Mouse (Mus musculus): ENCODE measurements around the gene Clybl. TPM values are rescaled to one million over a fixed set of nuclear protein-coding genes. Genes with fewer than 3 reads are reported as not detected.

Gene Clybl
- polyA plus RNA-seq, 1 experiment from 2014 or later: 27.9 TPM

DNA sequence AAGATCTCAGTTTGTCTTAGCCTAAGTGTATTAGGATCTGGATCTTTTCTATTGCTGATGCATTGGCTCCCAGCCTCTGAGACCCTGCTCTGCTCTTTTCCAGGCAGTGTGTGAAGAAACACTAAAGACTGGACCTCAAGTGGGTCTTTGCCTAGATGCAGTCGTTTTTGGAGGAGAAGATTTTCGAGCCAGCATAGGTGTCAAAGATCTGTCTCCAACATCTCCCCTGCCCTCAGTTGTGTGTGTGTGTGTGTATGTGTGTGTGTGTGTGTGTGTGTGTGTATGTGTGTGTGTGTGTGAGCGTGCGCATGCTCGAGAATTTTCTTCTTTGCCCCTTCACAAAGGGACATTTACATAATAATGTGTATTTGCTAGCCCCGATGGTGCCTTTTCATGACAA lies 196.2 kb downstream of the Clybl start:
- Histone ChIP-seq H3K27ac (replicated peaks; ENCODE audit: low read depth, low read length) (no peak overlapping the region), H3K9ac (ENCODE audit: low read length) (no peak overlapping the region), H3K27me3 (ENCODE audit: control insufficient read depth, insufficient read depth, low read length) (no peaks in the 10 kb centered on the region), H3K4me2 (ENCODE audit: low read depth, severe bottlenecking) (no peak overlapping the region), H3K9me3 (ENCODE audit: control insufficient read depth, low read length) (no peaks in the 10 kb centered on the region), H3K4me3 (ENCODE audit: low read depth, low read length) (no peak overlapping the region), H3K36me3 (ENCODE audit: control insufficient read depth, insufficient read depth, low read length) (no peaks in the 10 kb centered on the region), H3K4me1 (ENCODE audit: control insufficient read depth, insufficient read depth, low read length) (peaks cover 5% of the 10 kb centered on the region; the same call in 1 of the 2 replicates)
- DNase-seq (ENCODE audit: low spot score) (no peak), ATAC-seq (ENCODE audit: insufficient number of reproducible peaks, low FRiP score, low TSS enrichment, low read depth) (no peak)
- 86% methylated on average over 6 of the region's 6 CpGs for WGBS

DNA sequence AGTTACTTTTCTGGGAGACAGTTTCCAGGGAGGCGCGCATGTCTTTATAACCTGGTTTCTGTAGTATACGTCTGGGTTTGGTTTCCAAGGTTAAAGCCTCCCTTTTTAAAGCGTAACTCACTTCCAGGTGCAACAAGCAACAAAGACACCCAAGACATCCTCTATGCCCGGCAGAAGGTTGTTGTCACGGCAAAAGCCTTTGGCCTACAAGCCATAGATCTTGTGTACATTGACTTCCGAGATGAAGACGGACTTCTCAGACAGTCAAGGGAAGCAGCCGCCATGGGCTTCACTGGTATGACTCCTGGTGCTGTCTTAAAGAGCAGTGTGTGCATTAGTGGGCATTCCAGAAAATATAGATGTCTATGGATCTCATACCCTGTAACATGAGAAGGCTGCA lies 197.6 kb downstream of the Clybl start:
- Histone ChIP-seq H3K9ac (ENCODE audit: low read length) (no peak overlapping the region), H3K27me3 (ENCODE audit: control insufficient read depth, insufficient read depth, low read length) (no peaks in the 10 kb centered on the region), H3K36me3 (ENCODE audit: control insufficient read depth, insufficient read depth, low read length) (no peaks in the 10 kb centered on the region), H3K9me3 (ENCODE audit: control insufficient read depth, low read length) (no peaks in the 10 kb centered on the region), H3K4me3 (ENCODE audit: low read depth, low read length) (no peak overlapping the region), H3K4me1 (ENCODE audit: control insufficient read depth, insufficient read depth, low read length) (peaks cover 5% of the 10 kb centered on the region; the same call in 1 of the 2 replicates), H3K4me2 (ENCODE audit: low read depth, severe bottlenecking) (no peak overlapping the region), H3K27ac (replicated peaks; ENCODE audit: low read depth, low read length) (no peak overlapping the region)
- DNase-seq (ENCODE audit: low spot score) (no peak), ATAC-seq (ENCODE audit: insufficient number of reproducible peaks, low FRiP score, low TSS enrichment, low read depth) (no peak)
- WGBS: 85% methylated on average over 9 of the region's 9 CpGs

DNA sequence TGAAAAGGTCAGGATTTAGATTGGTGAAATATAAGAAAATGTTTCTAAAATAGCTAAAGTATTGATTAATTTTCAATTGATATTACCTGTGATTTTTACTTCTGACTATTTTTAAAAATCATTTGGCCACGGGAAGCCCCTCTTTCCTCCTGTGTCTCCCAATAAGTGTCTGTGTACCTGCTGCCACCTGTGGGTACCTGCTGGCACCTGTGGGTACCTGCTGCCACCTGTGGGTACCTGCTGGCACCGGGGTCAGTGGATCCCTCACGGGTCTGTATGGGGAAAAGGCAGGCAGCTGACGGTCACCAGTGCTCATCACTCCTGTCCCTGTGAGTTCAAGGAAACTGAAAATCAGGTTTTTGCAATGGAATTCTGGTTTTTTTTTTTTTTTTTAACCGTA lies 198.5 kb downstream of the Clybl start:
- H3K27me3 ChIP-seq (ENCODE audit: control insufficient read depth, insufficient read depth, low read length): no peaks in the 10 kb centered on the region
- H3K27ac ChIP-seq (replicated peaks; ENCODE audit: low read depth, low read length): no peak overlapping the region
- H3K4me3 ChIP-seq (ENCODE audit: low read depth, low read length): no peak overlapping the region
- no peaks in the 10 kb centered on the region for H3K36me3 ChIP-seq (ENCODE audit: control insufficient read depth, insufficient read depth, low read length)
- DNase-seq (ENCODE audit: low spot score): no peak
- H3K9ac ChIP-seq (ENCODE audit: low read length): no peak overlapping the region
- H3K4me1 ChIP-seq (ENCODE audit: control insufficient read depth, insufficient read depth, low read length): peaks cover 5% of the 10 kb centered on the region; the same call in 1 of the 2 replicates
- WGBS: 88% methylated on average over 5 of the region's 5 CpGs
- no peak for ATAC-seq (ENCODE audit: insufficient number of reproducible peaks, low FRiP score, low TSS enrichment, low read depth)
- H3K4me2 ChIP-seq (ENCODE audit: low read depth, severe bottlenecking): no peak overlapping the region
- H3K9me3 ChIP-seq (ENCODE audit: control insufficient read depth, low read length): no peaks in the 10 kb centered on the region

DNA sequence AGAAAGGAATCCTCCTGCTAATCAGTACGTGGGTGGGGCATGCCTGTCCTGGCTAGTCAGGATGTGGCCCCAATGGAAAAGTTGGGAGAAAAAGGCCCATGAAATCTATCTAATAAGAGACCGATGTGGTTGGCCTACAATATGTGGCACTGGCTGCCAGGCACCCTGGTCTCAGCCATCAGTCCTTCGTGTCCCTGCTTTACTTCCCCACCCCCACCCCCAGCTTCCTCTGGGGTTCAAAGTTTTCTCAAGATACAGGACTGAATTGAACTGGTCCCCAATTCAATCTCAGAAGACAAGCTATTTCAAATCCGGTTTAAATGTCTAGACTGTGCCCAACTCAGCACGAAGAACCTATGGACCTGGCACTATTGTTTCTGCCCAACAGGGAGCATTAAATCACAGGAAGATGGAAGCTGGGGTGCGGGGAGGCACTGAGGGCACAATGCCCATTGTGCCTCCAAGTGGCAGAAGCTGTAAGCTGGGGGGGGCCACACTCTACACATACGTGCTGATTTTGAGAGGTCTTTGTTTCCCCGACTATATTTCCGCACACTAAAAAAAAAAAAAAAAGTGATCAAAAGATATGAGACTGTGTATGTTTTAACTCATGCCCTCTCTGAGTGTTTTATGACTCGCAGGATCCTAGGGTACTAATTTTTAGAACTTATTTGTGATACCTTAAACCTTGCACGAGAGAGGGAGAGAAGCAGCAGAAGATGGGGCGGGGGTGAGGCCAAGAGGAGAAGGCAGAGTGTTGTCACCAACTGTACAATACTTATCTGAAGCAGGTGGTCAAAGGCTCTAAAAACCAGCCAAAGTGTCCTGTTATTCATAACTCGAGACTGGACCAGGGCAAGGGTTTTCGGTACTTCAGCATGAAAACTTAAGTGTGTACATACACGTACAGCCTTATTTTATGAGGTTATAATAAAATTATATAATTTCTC lies 199.7 kb downstream of the Clybl start:
- peaks cover 5% of the 10 kb centered on the region; the same call in 1 of the 2 replicates for H3K4me1 ChIP-seq (ENCODE audit: control insufficient read depth, insufficient read depth, low read length)
- no peaks in the 10 kb centered on the region for H3K27me3 ChIP-seq (ENCODE audit: control insufficient read depth, insufficient read depth, low read length)
- no peak overlapping the region for H3K4me3 ChIP-seq (ENCODE audit: low read depth, low read length)
- no peaks in the 10 kb centered on the region for H3K9me3 ChIP-seq (ENCODE audit: control insufficient read depth, low read length)
- H3K4me2 ChIP-seq (ENCODE audit: low read depth, severe bottlenecking): no peak overlapping the region
- no peaks in the 10 kb centered on the region for H3K36me3 ChIP-seq (ENCODE audit: control insufficient read depth, insufficient read depth, low read length)
- H3K9ac ChIP-seq (ENCODE audit: low read length): no peak overlapping the region
- DNase-seq (ENCODE audit: low spot score): no peak
- no peak overlapping the region for H3K27ac ChIP-seq (replicated peaks; ENCODE audit: low read depth, low read length)
- 85% methylated on average over 15 of the region's 15 CpGs for WGBS
- ATAC-seq (ENCODE audit: insufficient number of reproducible peaks, low FRiP score, low TSS enrichment, low read depth): no peak

DNA sequence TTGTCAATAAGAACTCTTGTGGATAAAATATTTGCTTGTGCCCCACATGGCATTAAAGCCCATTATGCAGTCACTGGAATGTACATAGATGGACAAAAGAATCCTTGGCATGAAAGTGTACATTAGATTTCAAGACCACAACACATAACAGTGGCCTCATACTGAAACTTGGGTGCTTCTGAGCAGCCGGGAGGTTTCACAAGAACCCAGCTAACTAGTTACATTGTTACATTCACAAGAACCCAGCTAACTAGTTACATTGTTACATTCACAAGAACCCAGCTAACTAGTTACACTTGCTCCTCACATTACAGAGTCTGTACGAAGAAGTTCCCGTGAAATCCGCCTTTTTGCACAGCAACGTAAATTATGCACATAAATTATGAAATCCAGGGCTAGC lies 200.8 kb downstream of the Clybl start:
- H3K27me3 ChIP-seq (ENCODE audit: control insufficient read depth, insufficient read depth, low read length): no peaks in the 10 kb centered on the region
- DNase-seq (ENCODE audit: low spot score): no peak
- no peaks in the 10 kb centered on the region for H3K36me3 ChIP-seq (ENCODE audit: control insufficient read depth, insufficient read depth, low read length)
- H3K9ac ChIP-seq (ENCODE audit: low read length): no peak overlapping the region
- H3K27ac ChIP-seq (replicated peaks; ENCODE audit: low read depth, low read length): no peak overlapping the region
- no peak overlapping the region for H3K4me2 ChIP-seq (ENCODE audit: low read depth, severe bottlenecking)
- no peak for ATAC-seq (ENCODE audit: insufficient number of reproducible peaks, low FRiP score, low TSS enrichment, low read depth)
- H3K9me3 ChIP-seq (ENCODE audit: control insufficient read depth, low read length): no peaks in the 10 kb centered on the region
- 69% methylated on average over 5 of the region's 5 CpGs for WGBS
- no peaks in the 10 kb centered on the region for H3K4me1 ChIP-seq (ENCODE audit: control insufficient read depth, insufficient read depth, low read length)
- no peak overlapping the region for H3K4me3 ChIP-seq (ENCODE audit: low read depth, low read length)

DNA sequence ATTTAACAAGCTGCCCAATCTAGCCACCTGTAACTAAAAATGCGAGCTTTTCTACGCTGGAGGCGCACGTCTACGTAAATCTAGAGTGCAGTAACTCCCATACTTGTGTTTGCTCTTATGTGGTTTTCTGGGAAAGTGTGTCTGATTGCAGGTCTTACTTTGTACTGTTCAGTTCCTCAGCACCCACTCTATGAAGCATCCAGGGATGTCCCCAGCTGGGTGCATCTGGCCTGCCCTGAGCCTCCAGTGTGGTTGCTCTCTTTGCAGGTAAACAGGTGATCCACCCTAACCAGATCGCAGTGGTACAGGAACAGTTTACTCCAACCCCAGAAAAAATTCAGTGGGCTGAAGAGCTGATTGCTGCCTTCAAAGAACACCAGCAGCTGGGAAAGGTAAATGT lies 202.4 kb downstream of the Clybl start:
- Histone ChIP-seq H3K27me3 (ENCODE audit: control insufficient read depth, insufficient read depth, low read length) (no peaks in the 10 kb centered on the region), H3K27ac (replicated peaks; ENCODE audit: low read depth, low read length) (no peak overlapping the region), H3K4me2 (ENCODE audit: low read depth, severe bottlenecking) (no peak overlapping the region), H3K9ac (ENCODE audit: low read length) (no peak overlapping the region), H3K9me3 (ENCODE audit: control insufficient read depth, low read length) (no peaks in the 10 kb centered on the region), H3K36me3 (ENCODE audit: control insufficient read depth, insufficient read depth, low read length) (no peaks in the 10 kb centered on the region), H3K4me3 (ENCODE audit: low read depth, low read length) (no peak overlapping the region), H3K4me1 (ENCODE audit: control insufficient read depth, insufficient read depth, low read length) (peaks cover 4% of the 10 kb centered on the region; the same call in 1 of the 2 replicates)
- WGBS: 78% methylated on average over 6 of the region's 6 CpGs
- DNase-seq (ENCODE audit: low spot score): no peak
- no peak for ATAC-seq (ENCODE audit: insufficient number of reproducible peaks, low FRiP score, low TSS enrichment, low read depth)

DNA sequence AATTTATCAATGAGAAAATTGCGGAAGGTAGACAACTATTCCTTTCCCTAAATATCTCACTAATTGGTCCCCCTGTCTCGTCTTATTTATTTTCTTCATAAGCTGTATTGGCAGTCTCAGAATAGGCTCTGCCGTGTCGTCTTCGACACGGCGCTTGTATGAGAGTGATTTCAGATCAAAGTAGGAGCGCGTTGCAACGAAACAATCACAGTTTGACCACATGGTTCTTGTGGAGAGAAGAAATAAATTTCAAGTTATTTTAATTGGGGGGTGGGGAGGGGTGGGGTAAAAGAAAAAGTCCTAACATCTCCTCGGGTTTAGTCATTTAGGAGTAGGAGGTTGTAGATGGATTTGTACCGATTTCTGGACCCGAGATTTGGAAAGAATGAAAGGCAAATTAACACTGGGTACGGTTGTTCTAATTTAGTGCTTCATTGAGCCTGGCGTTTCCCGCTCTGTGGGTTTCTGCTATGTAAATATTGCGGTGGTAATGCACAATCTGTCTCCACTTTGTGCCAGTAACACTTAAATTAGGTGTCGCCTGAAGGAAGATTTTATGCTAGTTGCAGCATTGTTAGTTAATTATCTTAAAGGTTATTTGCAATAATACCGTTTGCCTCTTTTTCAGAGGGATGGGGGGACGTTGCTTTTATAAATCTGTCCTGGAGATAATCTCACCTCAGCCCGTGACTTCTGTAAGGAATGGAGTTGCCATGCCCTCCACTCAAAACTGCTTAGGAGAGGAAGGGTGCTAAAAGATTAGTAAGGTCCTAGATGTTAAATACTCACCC lies 203.1 kb downstream of the Clybl start:
- H3K27me3 ChIP-seq (ENCODE audit: control insufficient read depth, insufficient read depth, low read length): no peaks in the 10 kb centered on the region
- no peak overlapping the region for H3K9ac ChIP-seq (ENCODE audit: low read length)
- DNase-seq (ENCODE audit: low spot score) (no peak), ATAC-seq (ENCODE audit: insufficient number of reproducible peaks, low FRiP score, low TSS enrichment, low read depth) (no peak)
- H3K4me2 ChIP-seq (ENCODE audit: low read depth, severe bottlenecking): peak overlapping the region; percentile 14; the same call in 1 of the 2 replicates
- no peak overlapping the region for H3K27ac ChIP-seq (replicated peaks; ENCODE audit: low read depth, low read length)
- H3K36me3 ChIP-seq (ENCODE audit: control insufficient read depth, insufficient read depth, low read length): no peaks in the 10 kb centered on the region
- H3K4me3 ChIP-seq (ENCODE audit: low read depth, low read length): no peak overlapping the region
- 20% methylated on average over 21 of the region's 21 CpGs for WGBS
- H3K4me1 ChIP-seq (ENCODE audit: control insufficient read depth, insufficient read depth, low read length): peaks cover 4% of the 10 kb centered on the region; the same call in 1 of the 2 replicates
- no peaks in the 10 kb centered on the region for H3K9me3 ChIP-seq (ENCODE audit: control insufficient read depth, low read length)

DNA sequence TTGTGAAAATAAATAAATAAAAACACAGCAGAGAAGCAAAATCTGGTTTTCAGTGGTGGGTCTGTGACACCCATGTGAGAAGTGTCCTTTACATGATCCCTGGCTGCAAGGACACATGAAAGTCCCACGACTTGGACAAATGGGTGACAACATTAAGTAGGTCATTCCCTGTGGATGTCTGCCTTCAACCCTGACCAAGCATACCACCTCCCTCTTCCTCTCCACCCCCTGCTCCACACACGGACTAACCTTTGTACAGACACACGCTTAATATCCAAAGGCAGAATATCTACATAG lies 203.7 kb downstream of the Clybl start:
- H3K9ac ChIP-seq (ENCODE audit: low read length): no peak overlapping the region
- peaks cover 4% of the 10 kb centered on the region; the same call in 1 of the 2 replicates for H3K4me1 ChIP-seq (ENCODE audit: control insufficient read depth, insufficient read depth, low read length)
- ATAC-seq (ENCODE audit: insufficient number of reproducible peaks, low FRiP score, low TSS enrichment, low read depth) (no peak), DNase-seq (ENCODE audit: low spot score) (no peak)
- no peak overlapping the region for H3K27ac ChIP-seq (replicated peaks; ENCODE audit: low read depth, low read length)
- no peak overlapping the region for H3K4me2 ChIP-seq (ENCODE audit: low read depth, severe bottlenecking)
- H3K27me3 ChIP-seq (ENCODE audit: control insufficient read depth, insufficient read depth, low read length): no peaks in the 10 kb centered on the region
- H3K4me3 ChIP-seq (ENCODE audit: low read depth, low read length): no peak overlapping the region
- H3K36me3 ChIP-seq (ENCODE audit: control insufficient read depth, insufficient read depth, low read length): no peaks in the 10 kb centered on the region
- H3K9me3 ChIP-seq (ENCODE audit: control insufficient read depth, low read length): no peaks in the 10 kb centered on the region
- WGBS: 56% methylated on average over 3 of the region's 3 CpGs

Measured in limb, embryonic 11.5 days (tissue).